Mouse (Mus musculus) kidney, embryonic 15.5 days (tissue): Measurements from ENCODE around the gene Tfdp2. TPM values are rescaled to one million over a fixed set of nuclear protein-coding genes. Genes with fewer than 3 reads are reported as not detected.
A peak's percentile ranks its signal among the peaks of the same experiment; 100 is the strongest.

ENCODE experiments used
- ATAC-seq: fragments of 200-750 bp; cut with Nextera tagmentation; replicated peaks from 2 replicates; pipeline ENCODE4 v1.8.0; 2017; ENCODE audit warnings: moderate TSS enrichment; ENCODE audit not compliant: low FRiP score
- H3K27ac ChIP-seq: fragments of 300-500 bp; sonication (generic); 2 replicates; pipeline ENCODE4 v1.5.1; 2015; ENCODE audit warnings: mild to moderate bottlenecking, inconsistent platforms
- H3K27me3 ChIP-seq: fragments of 300-500 bp; sonication (generic); 2 replicates; pipeline ENCODE4 v1.6.1; 2015; ENCODE audit warnings: inconsistent platforms
- H3K36me3 ChIP-seq: fragments of 300-500 bp; sonication (generic); 2 replicates; pipeline ENCODE4 v1.6.1; 2015; ENCODE audit warnings: inconsistent platforms
- H3K4me1 ChIP-seq: fragments of 300-500 bp; sonication (generic); 2 replicates; pipeline ENCODE4 v1.6.1; 2015; ENCODE audit warnings: inconsistent platforms
- H3K4me2 ChIP-seq: fragments of 300-500 bp; sonication (generic); 2 replicates; pipeline ENCODE4 v1.6.1; 2015; ENCODE audit warnings: moderate library complexity, mild to moderate bottlenecking, inconsistent platforms
- H3K4me3 ChIP-seq: fragments of 300-500 bp; sonication (generic); replicated peaks from 2 replicates; pipeline ENCODE4 v1.5.1; 2015; ENCODE audit warnings: mild to moderate bottlenecking, inconsistent platforms
- H3K9ac ChIP-seq: fragments of 300-500 bp; sonication (generic); 2 replicates; pipeline ENCODE4 v1.6.1; 2015; ENCODE audit warnings: mild to moderate bottlenecking, inconsistent platforms
- H3K9me3 ChIP-seq: fragments of 300-500 bp; sonication (generic); replicated peaks from 2 replicates; pipeline ENCODE4 v1.6.1; 2016; ENCODE audit warnings: inconsistent platforms
- WGBS: fragments of 180-500 bp; shearing (Covaris S2); methylation state at CpG from one replicate; pipeline ENCODE4 v1.1.7; 2015; ENCODE audit warnings: mixed read lengths; 5-methylcytosine and 5-hydroxymethylcytosine counted together
- polyA plus RNA-seq: library from polyadenylated mRNA; unstranded; fragments of >200 nt; fragmentation: Nextera tagmentation; extraction: Ambion mirVana; gene quantifications from 2 replicates; pipeline ENCODE4 v1.2.1, GENCODE M21; 2015

Gene Tfdp2
- polyA plus RNA-seq, 1 experiment from 2014 or later = 45.4 TPM

DNA sequence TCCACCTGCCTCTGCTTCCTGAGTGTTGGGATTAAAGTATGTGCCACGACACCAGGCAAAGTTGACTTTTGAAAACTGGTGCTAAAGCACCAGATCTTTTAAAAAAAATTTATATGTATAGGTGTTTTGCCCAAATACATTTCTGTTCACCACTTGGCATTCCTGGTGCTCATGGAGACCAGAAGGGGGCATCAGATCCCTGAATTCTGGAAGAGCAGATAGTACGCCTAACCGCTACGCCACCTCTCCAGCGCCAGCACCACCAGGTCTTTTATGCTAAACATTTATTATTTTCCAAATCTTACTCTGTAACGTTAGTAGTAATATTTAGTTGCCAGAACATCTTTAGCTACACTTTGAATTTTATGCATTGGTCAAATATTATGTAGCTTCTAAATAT is 65.9 kb downstream of the Tfdp2 start:
- H3K4me1 ChIP-seq = 0 out of 2 replicates have a peak, but pooled peaks cover 4% of the 10 kb centered on the region
- no peaks in the 10 kb centered on the region for H3K36me3 ChIP-seq
- no peak overlapping the region for H3K27ac ChIP-seq
- no peak overlapping the region for H3K4me3 ChIP-seq
- no peaks in the 10 kb centered on the region for H3K27me3 ChIP-seq
- H3K9ac ChIP-seq = no peak overlapping the region
- 96% methylated on average over 6 of the region's 6 CpGs for WGBS
- no peak for ATAC-seq
- no peak overlapping the region for H3K4me2 ChIP-seq
- H3K9me3 ChIP-seq = no peaks in the 10 kb centered on the region

DNA sequence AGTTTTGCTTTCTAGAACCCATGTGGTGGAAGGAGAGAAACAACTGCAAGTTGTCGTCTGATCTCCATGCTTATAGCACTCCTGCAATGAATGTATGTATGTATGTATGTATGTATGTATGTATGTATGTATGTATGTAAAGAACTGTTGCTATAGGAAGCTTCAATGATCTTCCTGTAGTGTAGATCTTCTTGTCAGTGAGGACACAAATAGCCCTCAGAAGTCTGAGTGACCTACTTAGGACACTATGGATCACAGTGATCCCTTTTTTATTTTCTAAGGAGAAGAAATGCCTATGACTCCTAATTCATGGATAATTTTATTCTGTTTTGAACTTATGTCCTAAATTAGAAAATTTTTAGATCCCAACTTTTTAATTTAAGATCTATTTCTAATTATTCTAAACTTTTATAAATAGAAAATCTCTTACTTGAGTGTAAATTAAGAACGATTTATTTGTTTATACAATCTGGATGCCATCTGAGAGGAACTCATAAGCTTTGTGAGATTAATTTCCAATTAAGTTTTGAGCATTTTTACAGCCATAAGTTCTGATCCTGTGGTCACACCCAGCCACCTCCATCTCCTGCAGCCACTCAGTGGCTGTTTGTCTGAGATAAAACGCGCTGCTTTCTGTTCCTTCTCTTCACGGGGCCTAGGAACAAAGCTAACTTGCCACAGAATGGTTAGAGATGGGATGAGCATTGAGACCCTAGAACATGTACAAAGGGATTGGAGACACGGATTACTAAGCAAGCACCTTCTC is 70.9 kb downstream of the Tfdp2 start:
- no peak for ATAC-seq
- 93% methylated on average over 6 of the region's 6 CpGs for WGBS
- Histone ChIP-seq H3K4me3 (no peak overlapping the region), H3K9ac (no peak overlapping the region), H3K36me3 (no peaks in the 10 kb centered on the region), H3K4me2 (no peak overlapping the region), H3K27me3 (no peaks in the 10 kb centered on the region), H3K9me3 (no peaks in the 10 kb centered on the region), H3K27ac (no peak overlapping the region), H3K4me1 (no peaks in the 10 kb centered on the region)

DNA sequence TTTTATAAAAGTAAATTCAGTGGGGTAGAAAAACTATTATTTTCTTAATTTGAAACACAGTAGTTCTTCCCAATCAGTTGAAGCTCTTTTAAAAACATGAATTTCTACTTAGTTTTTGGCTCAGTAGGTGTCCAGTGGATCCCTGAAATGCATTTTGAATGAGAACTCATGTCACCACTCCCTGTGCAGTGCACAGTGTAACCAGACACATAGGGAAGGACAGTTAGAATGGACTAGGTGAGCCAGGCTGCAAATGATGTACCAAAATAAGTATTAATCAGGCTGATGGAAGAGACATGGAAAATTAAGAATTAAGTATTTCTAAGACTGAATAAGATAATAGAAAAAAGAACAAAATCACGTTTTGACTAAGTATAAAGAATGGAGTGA is 71.5 kb downstream of the Tfdp2 start:
- ATAC-seq = no peak
- no peaks in the 10 kb centered on the region for H3K9me3 ChIP-seq
- no peaks in the 10 kb centered on the region for H3K4me1 ChIP-seq
- H3K9ac ChIP-seq = no peak overlapping the region
- H3K4me2 ChIP-seq = no peak overlapping the region
- WGBS = 73% methylated on average over 1 of the region's 1 CpGs
- no peak overlapping the region for H3K27ac ChIP-seq
- no peaks in the 10 kb centered on the region for H3K27me3 ChIP-seq
- H3K4me3 ChIP-seq = no peak overlapping the region
- no peaks in the 10 kb centered on the region for H3K36me3 ChIP-seq

DNA sequence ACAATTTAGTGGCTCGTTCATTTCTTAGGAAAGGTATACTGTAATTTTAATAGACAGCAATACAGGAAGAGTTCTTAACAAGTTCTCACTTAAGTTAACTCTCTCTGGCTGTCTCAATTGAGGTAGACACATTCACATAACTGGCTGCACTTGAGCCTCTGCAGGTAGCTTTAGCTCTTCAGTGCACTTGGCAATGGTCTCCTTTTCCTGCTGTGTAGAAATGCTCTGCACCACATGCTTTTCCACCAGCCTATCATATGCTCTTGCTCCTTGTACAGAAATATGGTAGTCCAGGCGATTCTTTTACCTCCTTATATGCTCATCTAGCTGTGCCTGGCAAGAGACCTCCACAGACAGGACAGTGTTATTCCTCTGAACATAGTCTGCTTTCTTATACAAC is 73.7 kb downstream of the Tfdp2 start:
- ATAC-seq = no peak
- no peaks in the 10 kb centered on the region for H3K9me3 ChIP-seq
- no peak overlapping the region for H3K9ac ChIP-seq
- 85% methylated on average over 2 of the region's 2 CpGs for WGBS
- 0 out of 2 replicates have a peak, but pooled peaks cover under 1% of the 10 kb centered on the region for H3K4me1 ChIP-seq
- no peaks in the 10 kb centered on the region for H3K27me3 ChIP-seq
- H3K27ac ChIP-seq = no peak overlapping the region
- no peak overlapping the region for H3K4me3 ChIP-seq
- H3K4me2 ChIP-seq = no peak overlapping the region
- H3K36me3 ChIP-seq = no peaks in the 10 kb centered on the region

DNA sequence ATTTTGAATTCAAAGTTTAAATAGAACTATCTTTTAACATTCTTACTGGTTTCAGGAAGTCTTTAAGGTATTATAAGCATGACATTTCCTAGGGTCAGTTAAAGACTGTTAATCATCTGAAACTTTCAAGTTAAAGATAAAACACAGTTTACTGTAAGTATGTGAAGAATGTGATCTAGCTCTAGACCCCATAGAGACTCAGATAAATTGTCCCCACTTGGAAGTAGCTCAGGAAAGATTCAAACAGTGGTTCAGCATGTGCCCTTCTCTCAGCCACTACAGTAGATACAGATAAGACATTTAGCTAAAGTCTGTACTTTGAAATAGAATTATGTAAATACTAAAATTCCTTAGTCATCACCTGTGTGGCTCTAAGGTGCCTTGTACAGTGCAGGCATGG is 79.5 kb downstream of the Tfdp2 start:
- Histone ChIP-seq H3K4me2 (no peak overlapping the region), H3K27me3 (no peaks in the 10 kb centered on the region)

DNA sequence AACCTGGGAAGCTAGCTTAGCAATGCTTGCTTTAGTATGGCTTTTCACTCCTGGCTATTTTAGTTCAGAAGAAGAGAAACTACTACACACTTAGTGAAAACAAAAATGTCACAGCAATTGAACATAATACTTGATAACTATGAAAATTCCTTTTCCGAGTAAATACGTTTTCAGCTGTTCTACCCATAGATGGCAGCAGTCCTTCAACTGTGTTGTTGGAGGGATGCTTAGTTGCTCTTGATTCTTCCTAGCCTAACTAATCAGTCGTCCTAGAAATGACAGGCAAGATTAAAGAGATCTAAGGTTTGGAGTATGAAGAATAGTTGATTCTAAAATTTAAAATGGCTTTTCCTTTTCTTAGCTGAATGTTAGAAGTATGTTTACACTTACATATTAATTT is 85.4 kb downstream of the Tfdp2 start:
- Histone ChIP-seq H3K9me3 (no peaks in the 10 kb centered on the region), H3K4me3 (no peak overlapping the region), H3K4me2 (no peak overlapping the region), H3K4me1 (no peaks in the 10 kb centered on the region), H3K9ac (no peak overlapping the region), H3K36me3 (peaks cover 3% of the 10 kb centered on the region; the same call in 1 of the 2 replicates), H3K27me3 (no peaks in the 10 kb centered on the region), H3K27ac (no peak overlapping the region)
- ATAC-seq = no peak
- WGBS = 65% methylated on average over 3 of the region's 3 CpGs

More for the DNA sequence above, 79.5 kb downstream of the Tfdp2 start:
- Histone ChIP-seq H3K4me3 (no peak overlapping the region), H3K27ac (peak overlapping the region; percentile 67), H3K9ac (no peak overlapping the region), H3K9me3 (no peaks in the 10 kb centered on the region), H3K36me3 (0 out of 2 replicates have a peak, but pooled peaks cover 6% of the 10 kb centered on the region), H3K4me1 (peaks cover 7% of the 10 kb centered on the region; the same call in 1 of the 2 replicates)
- ATAC-seq = peak; percentile 52; the same call in 1 of the 2 replicates

DNA sequence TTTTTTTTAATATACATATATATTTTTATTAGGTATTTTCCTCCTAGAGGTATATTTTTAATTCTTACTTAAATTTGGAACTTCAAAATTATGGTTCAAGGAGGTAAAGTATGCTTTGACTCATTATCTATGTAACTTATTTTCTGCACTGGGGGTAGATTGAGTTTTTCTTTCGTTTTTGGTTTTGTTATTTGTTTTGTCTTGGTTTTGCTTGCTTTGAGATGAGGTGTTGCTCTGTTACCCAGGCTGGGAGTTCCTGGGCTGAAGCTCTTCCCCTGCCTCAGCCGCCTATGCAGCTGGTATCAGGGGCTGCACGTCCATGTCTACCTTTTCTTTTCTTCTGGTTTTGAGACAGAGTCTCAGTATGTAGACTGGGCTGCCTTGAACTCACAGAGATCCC is 86.0 kb downstream of the Tfdp2 start:
- H3K27me3 ChIP-seq = no peaks in the 10 kb centered on the region
- H3K4me1 ChIP-seq = no peaks in the 10 kb centered on the region
- ATAC-seq = no peak
- H3K4me2 ChIP-seq = no peak overlapping the region
- H3K9me3 ChIP-seq = no peaks in the 10 kb centered on the region
- H3K9ac ChIP-seq = no peak overlapping the region
- H3K4me3 ChIP-seq = no peak overlapping the region
- 90% methylated on average over 3 of the region's 3 CpGs for WGBS
- H3K27ac ChIP-seq = no peak overlapping the region
- H3K36me3 ChIP-seq = peaks cover 6% of the 10 kb centered on the region; the same call in 1 of the 2 replicates

DNA sequence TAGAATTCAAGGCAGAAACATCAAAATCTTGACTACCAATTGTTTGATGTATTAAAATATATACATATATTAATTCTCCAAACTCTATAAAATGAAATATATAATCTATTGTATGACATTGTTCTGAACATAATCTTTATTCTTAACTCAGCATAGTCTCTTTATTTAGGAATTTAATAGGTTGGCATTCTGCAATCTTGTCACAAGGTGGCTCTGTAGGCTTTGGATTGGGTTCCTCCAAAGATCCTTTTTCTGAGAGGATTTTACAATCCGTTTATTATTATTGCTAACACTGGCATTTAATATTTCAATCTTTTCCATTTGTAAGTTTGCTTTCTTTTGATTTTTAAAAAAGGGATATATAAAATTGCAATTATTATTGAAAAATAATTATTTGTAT is 88.8 kb downstream of the Tfdp2 start:
- no peak for ATAC-seq
- Histone ChIP-seq H3K27ac (no peak overlapping the region), H3K4me3 (no peak overlapping the region), H3K27me3 (no peaks in the 10 kb centered on the region), H3K9ac (no peak overlapping the region), H3K4me2 (no peak overlapping the region), H3K36me3 (peaks cover 12% of the 10 kb centered on the region; the same call in 1 of the 2 replicates), H3K9me3 (no peaks in the 10 kb centered on the region), H3K4me1 (no peaks in the 10 kb centered on the region)
- WGBS = 32% methylated on average over 1 of the region's 1 CpGs

DNA sequence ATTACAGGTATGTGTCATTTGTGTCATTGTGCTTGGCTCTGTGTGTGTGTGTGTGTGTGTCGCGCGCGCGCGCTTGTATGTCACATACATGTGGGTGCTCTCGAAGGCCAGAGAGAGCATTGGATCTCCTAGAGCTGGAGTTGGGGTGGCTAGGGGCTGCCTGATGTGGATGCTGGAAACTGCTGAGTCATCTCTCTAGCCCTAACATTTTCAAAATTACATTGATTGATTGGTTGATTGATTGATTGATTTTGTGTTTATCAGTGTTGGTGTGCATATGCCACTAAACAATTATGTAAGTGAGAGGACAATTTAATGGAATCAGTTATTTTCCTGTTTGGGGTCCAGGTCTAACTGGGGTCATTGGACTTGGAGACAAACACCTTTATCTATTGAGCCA is 96.1 kb downstream of the Tfdp2 start:
- Histone ChIP-seq H3K4me3 (no peak overlapping the region), H3K4me1 (no peaks in the 10 kb centered on the region), H3K9me3 (no peaks in the 10 kb centered on the region), H3K27me3 (no peaks in the 10 kb centered on the region), H3K4me2 (no peak overlapping the region), H3K36me3 (peaks cover 37% of the 10 kb centered on the region), H3K27ac (no peak overlapping the region), H3K9ac (no peak overlapping the region)
- over 99% methylated on average over 7 of the region's 7 CpGs for WGBS
- no peak for ATAC-seq

DNA sequence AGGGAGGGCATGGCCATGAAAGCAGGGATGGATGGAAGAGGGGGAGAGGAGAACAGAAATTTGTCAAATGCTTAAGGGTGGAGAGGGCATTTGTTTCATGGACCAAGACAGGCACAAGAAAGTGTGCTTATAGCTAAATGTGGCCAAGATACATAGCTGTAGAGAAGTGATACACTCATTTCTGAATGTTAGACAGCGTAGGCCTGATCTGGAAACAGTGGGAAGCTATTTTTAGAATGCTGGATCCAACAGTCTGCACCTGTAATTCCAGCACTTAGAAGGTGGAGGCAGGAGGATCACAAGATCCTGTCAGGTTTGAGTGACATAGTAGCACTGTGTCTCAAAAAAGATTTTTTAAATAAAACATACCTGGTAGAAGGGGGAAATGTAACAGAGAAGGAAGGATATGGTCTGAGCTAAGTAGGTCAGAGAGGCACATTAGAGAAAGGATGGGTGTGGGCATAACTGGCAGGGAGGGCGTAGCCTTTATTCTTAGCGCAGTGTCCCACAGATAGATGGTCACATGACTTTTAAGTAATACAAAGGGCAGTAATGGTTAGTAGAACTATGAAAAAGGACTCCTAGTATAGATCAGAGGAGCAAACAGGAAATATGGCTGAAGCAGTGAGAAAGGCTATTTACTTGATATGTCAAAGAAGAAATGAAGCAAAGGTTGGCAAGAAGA is 103.4 kb downstream of the Tfdp2 start:
- Histone ChIP-seq H3K9ac (no peak overlapping the region), H3K4me1 (no peaks in the 10 kb centered on the region), H3K27ac (no peak overlapping the region), H3K4me2 (no peak overlapping the region), H3K27me3 (no peaks in the 10 kb centered on the region), H3K36me3 (peaks cover 71% of the 10 kb centered on the region), H3K4me3 (no peak overlapping the region), H3K9me3 (no peaks in the 10 kb centered on the region)
- no peak for ATAC-seq
- 94% methylated on average over 3 of the region's 3 CpGs for WGBS

DNA sequence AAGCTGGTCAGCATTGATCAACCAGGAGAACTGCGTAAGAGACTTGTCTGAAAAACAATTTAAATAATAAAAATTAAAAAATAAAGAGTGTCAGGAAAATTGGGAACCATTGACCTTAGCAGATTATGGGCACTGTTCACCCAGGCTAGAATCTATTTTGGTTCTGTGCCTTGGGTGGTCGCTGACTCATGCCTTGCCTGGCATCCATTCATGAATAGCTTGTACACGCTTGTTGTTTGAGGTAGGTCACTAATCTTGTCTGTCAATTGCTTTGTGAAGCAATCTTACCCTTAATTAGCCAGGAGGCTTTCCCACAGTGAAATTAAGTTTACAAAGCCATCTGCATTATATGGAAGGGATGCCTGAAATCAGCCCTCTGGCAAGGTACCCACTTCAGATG is 112.7 kb downstream of the Tfdp2 start:
- no peak for ATAC-seq
- Histone ChIP-seq H3K36me3 (peaks cover 84% of the 10 kb centered on the region), H3K9ac (no peak overlapping the region), H3K4me1 (no peaks in the 10 kb centered on the region), H3K27ac (no peak overlapping the region), H3K4me3 (no peak overlapping the region), H3K9me3 (no peaks in the 10 kb centered on the region), H3K27me3 (no peaks in the 10 kb centered on the region), H3K4me2 (no peak overlapping the region)
- 90% methylated on average over 3 of the region's 3 CpGs for WGBS

DNA sequence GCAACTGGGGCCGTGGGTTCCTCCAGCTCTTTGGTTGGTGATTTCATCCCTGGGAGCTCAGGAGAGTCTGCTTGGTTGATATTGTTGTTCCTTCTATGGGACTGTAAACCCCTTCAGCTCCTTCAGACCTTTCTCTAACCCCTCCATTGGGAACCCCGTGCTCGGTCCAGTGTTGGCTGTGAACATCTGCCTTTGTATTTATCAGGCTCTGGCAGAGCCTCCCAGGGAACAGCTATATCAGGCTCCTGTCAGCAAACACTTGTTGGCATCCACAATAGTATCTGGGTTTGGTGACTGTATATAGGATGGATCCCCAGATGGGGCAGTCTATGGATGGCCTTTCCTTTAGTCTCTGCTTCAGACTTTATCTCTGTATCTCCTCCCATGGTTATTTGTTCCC is 116.0 kb downstream of the Tfdp2 start:
- WGBS = 97% methylated on average over 3 of the region's 3 CpGs
- Histone ChIP-seq H3K4me3 (no peak overlapping the region), H3K27me3 (no peaks in the 10 kb centered on the region), H3K4me2 (no peak overlapping the region), H3K36me3 (peaks cover 86% of the 10 kb centered on the region), H3K4me1 (no peaks in the 10 kb centered on the region), H3K9ac (no peak overlapping the region), H3K27ac (no peak overlapping the region), H3K9me3 (no peaks in the 10 kb centered on the region)
- no peak for ATAC-seq
